Mouse (Mus musculus): ENCODE results near the gene Zfp518b. TPM values are rescaled to one million over a fixed set of nuclear protein-coding genes. Genes with fewer than 3 reads are reported as not detected.

Gene Zfp518b
- total RNA-seq (2014; rRNA removed) = 32.5 and 43.9 TPM in 2 replicates
- polyA plus RNA-seq (2015; fragmentation: Nextera tagmentation; extraction: Ambion mirVana) = 12.8 and 19.9 TPM in 2 replicates

- Histone ChIP-seq H3K27ac (ENCODE audit: low read depth, low read length) (peak within 1 kb of the TSS; percentile 89), H3K4me2 (ENCODE audit: low read depth) (peak within 1 kb of the TSS; percentile 70), H3K9ac (peak within 1 kb of the TSS; percentile 95), H3K9me3 (ENCODE audit: low read length) (no peaks in the 10 kb centered on the region), H3K4me1 (ENCODE audit: insufficient read depth) (peaks cover 10% of the 10 kb centered on the region; the same call in 1 of the 2 replicates), H3K27me3 (ENCODE audit: insufficient read depth, low read length) (no peaks in the 10 kb centered on the region), H3K4me3 (ENCODE audit: low read depth, low read length) (peak within 1 kb of the TSS; percentile 87), H3K36me3 (ENCODE audit: insufficient read depth) (peaks cover 27% of the 10 kb centered on the region)
- WGBS = 5% methylated on average over 86 of the region's 89 CpGs
- TF ChIP-seq CTCF (IDR thresholded peaks at IDR 0.05; ENCODE audit: low read depth) = no peak
- ATAC-seq (peak; percentile 92), DNase-seq (peak; percentile 87)
These were observed at the start of gene Zfp518b for GRCm38 (mm10) chr5:38684164-38684911. TSS of gene Zfp518b (minus strand) at chr5:38684826.

GRCm38 (mm10) chr5:38708940-38709581, 24.4 kb upstream of the Zfp518b start:
- 74% methylated on average over 11 of the region's 11 CpGs for WGBS
- Histone ChIP-seq H3K27ac (ENCODE audit: low read depth, low read length) (no peak overlapping the region), H3K4me3 (ENCODE audit: low read depth, low read length) (no peak overlapping the region), H3K36me3 (ENCODE audit: insufficient read depth) (no peaks in the 10 kb centered on the region), H3K9ac (no peak overlapping the region), H3K4me2 (ENCODE audit: low read depth) (no peak overlapping the region), H3K9me3 (ENCODE audit: low read length) (no peaks in the 10 kb centered on the region), H3K27me3 (ENCODE audit: insufficient read depth, low read length) (no peaks in the 10 kb centered on the region), H3K4me1 (ENCODE audit: insufficient read depth) (0 out of 2 replicates have a peak, but pooled peaks cover 3% of the 10 kb centered on the region)
- ATAC-seq (peak; percentile 70), DNase-seq (peak; percentile 47)
- TF ChIP-seq CTCF (IDR thresholded peaks at IDR 0.05; ENCODE audit: low read depth) = no peak

- H3K4me1 ChIP-seq (ENCODE audit: insufficient read depth) = 0 out of 2 replicates have a peak, but pooled peaks cover 3% of the 10 kb centered on the region
- no peak overlapping the region for H3K4me2 ChIP-seq (ENCODE audit: low read depth)
- H3K9ac ChIP-seq = no peak overlapping the region
- DNase-seq = peak; percentile 36
- H3K9me3 ChIP-seq (ENCODE audit: low read length) = no peaks in the 10 kb centered on the region
- no peaks in the 10 kb centered on the region for H3K27me3 ChIP-seq (ENCODE audit: insufficient read depth, low read length)
- peak; percentile 79 for ATAC-seq
- no peaks in the 10 kb centered on the region for H3K36me3 ChIP-seq (ENCODE audit: insufficient read depth)
- WGBS = 66% methylated on average over 7 of the region's 7 CpGs
- no peak overlapping the region for H3K4me3 ChIP-seq (ENCODE audit: low read depth, low read length)
- TF ChIP-seq CTCF (IDR thresholded peaks at IDR 0.05; ENCODE audit: low read depth) = no peak
- no peak overlapping the region for H3K27ac ChIP-seq (ENCODE audit: low read depth, low read length)
These were observed 22.9 kb upstream of the Zfp518b start for GRCm38 (mm10) chr5:38707364-38708075.

GRCm38 (mm10) chr5:38702941-38703340, 18.3 kb upstream of the Zfp518b start:
- Histone ChIP-seq H3K9me3 (ENCODE audit: low read length) (no peaks in the 10 kb centered on the region), H3K4me3 (ENCODE audit: low read depth, low read length) (no peak overlapping the region), H3K36me3 (ENCODE audit: insufficient read depth) (no peaks in the 10 kb centered on the region), H3K4me1 (ENCODE audit: insufficient read depth) (0 out of 2 replicates have a peak, but pooled peaks cover 3% of the 10 kb centered on the region), H3K4me2 (ENCODE audit: low read depth) (no peak overlapping the region), H3K9ac (no peak overlapping the region), H3K27me3 (ENCODE audit: insufficient read depth, low read length) (no peaks in the 10 kb centered on the region), H3K27ac (ENCODE audit: low read depth, low read length) (no peak overlapping the region)
- ATAC-seq (no peak), DNase-seq (no peak)
- 92% methylated on average over 6 of the region's 6 CpGs for WGBS
- no peak for TF ChIP-seq CTCF (IDR thresholded peaks at IDR 0.05; ENCODE audit: low read depth)

GRCm38 (mm10) chr5:38702091-38702490, 17.5 kb upstream of the Zfp518b start:
- no peak overlapping the region for H3K9ac ChIP-seq
- TF ChIP-seq CTCF (IDR thresholded peaks at IDR 0.05; ENCODE audit: low read depth) = no peak
- H3K4me3 ChIP-seq (ENCODE audit: low read depth, low read length) = no peak overlapping the region
- no peaks in the 10 kb centered on the region for H3K27me3 ChIP-seq (ENCODE audit: insufficient read depth, low read length)
- H3K4me1 ChIP-seq (ENCODE audit: insufficient read depth) = no peaks in the 10 kb centered on the region
- no peak for DNase-seq
- H3K36me3 ChIP-seq (ENCODE audit: insufficient read depth) = no peaks in the 10 kb centered on the region
- no peak overlapping the region for H3K4me2 ChIP-seq (ENCODE audit: low read depth)
- WGBS = 76% methylated on average over 2 of the region's 2 CpGs
- no peak overlapping the region for H3K27ac ChIP-seq (ENCODE audit: low read depth, low read length)
- H3K9me3 ChIP-seq (ENCODE audit: low read length) = no peaks in the 10 kb centered on the region
- no peak for ATAC-seq

- no peak for ATAC-seq
- no peak overlapping the region for H3K4me3 ChIP-seq (ENCODE audit: low read depth, low read length)
- DNase-seq = no peak
- WGBS = 63% methylated on average over 5 of the region's 5 CpGs
- no peaks in the 10 kb centered on the region for H3K9me3 ChIP-seq (ENCODE audit: low read length)
- H3K4me1 ChIP-seq (ENCODE audit: insufficient read depth) = no peaks in the 10 kb centered on the region
- no peaks in the 10 kb centered on the region for H3K27me3 ChIP-seq (ENCODE audit: insufficient read depth, low read length)
- TF ChIP-seq CTCF (IDR thresholded peaks at IDR 0.05; ENCODE audit: low read depth) = no peak
- no peak overlapping the region for H3K4me2 ChIP-seq (ENCODE audit: low read depth)
- no peaks in the 10 kb centered on the region for H3K36me3 ChIP-seq (ENCODE audit: insufficient read depth)
- no peak overlapping the region for H3K9ac ChIP-seq
- H3K27ac ChIP-seq (ENCODE audit: low read depth, low read length) = no peak overlapping the region
These were observed 13.8 kb upstream of the Zfp518b start for GRCm38 (mm10) chr5:38698466-38698865.

Measured in forebrain, postnatal 0 days (tissue).